Mouse (Mus musculus) testis, adult 2 months (tissue): ENCODE measurements around the gene Arhgef38.

Source experiments
- CTCF ChIP-seq: fragments of 200-500 bp; IDR thresholded peaks from 2 replicates; pipeline ENCODE4 v1.5.1; 2012; ENCODE audit warnings: low read depth, mild to moderate bottlenecking, inconsistent platforms, low read length, moderate library complexity; ENCODE audit not compliant: control insufficient read depth, insufficient read depth, insufficient replicate concordance
- POLR2A ChIP-seq: fragments of 200-500 bp; IDR thresholded peaks from 2 replicates; pipeline ENCODE4 v1.6.1; 2012; ENCODE audit warnings: low read depth, mild to moderate bottlenecking, inconsistent platforms, low read length, moderate library complexity; ENCODE audit not compliant: control insufficient read depth

- TF ChIP-seq CTCF (no peak), POLR2A (no peak)
These were observed 130.3 kb downstream of the Arhgef38 start for GRCm38 (mm10) chr3:133104436-133104835.
